Mouse (Mus musculus) limb, embryonic 12.5 days (tissue): ENCODE data around the gene Sh3bgrl2. TPM values are rescaled to one million over a fixed set of nuclear protein-coding genes. Genes with fewer than 3 reads are reported as not detected.

Experiments used
- ATAC-seq: fragments of 200-750 bp; cut with Nextera tagmentation; 2 replicates; pipeline ENCODE4 v1.8.0; 2017; ENCODE audit warnings: low read depth, moderate TSS enrichment; ENCODE audit not compliant: insufficient number of reproducible peaks, insufficient read depth, low FRiP score, low TSS enrichment
- H3K27ac ChIP-seq: fragments of 300-500 bp; sonication (generic); 2 replicates; pipeline ENCODE4 v1.5.1; 2016; ENCODE audit warnings: mild to moderate bottlenecking, moderate library complexity
- H3K27me3 ChIP-seq: fragments of 300-500 bp; sonication (generic); 2 replicates; pipeline ENCODE4 v1.6.1; 2016; ENCODE audit warnings: mild to moderate bottlenecking, moderate library complexity
- H3K36me3 ChIP-seq: fragments of 300-500 bp; sonication (generic); 2 replicates; pipeline ENCODE4 v1.6.1; 2016; ENCODE audit warnings: mild to moderate bottlenecking, moderate library complexity
- H3K4me1 ChIP-seq: fragments of 300-500 bp; sonication (generic); replicated peaks from 2 replicates; pipeline ENCODE4 v1.6.1; 2016
- H3K4me2 ChIP-seq: fragments of 300-500 bp; sonication (generic); 2 replicates; pipeline ENCODE4 v1.6.1; 2016; ENCODE audit warnings: mild to moderate bottlenecking, moderate library complexity
- H3K4me3 ChIP-seq: fragments of 300-500 bp; sonication (generic); replicated peaks from 2 replicates; pipeline ENCODE4 v1.5.1; 2016; ENCODE audit warnings: mild to moderate bottlenecking
- H3K9ac ChIP-seq: fragments of 300-500 bp; sonication (generic); replicated peaks from 2 replicates; pipeline ENCODE4 v1.6.1; 2016; ENCODE audit warnings: mild to moderate bottlenecking, moderate library complexity
- H3K9me3 ChIP-seq: fragments of 300-500 bp; sonication (generic); 2 replicates; pipeline ENCODE4 v1.6.1; 2016; ENCODE audit warnings: mild to moderate bottlenecking, moderate library complexity
- WGBS: fragments of 180-500 bp; shearing (Covaris S2); methylation state at CpG from one replicate; pipeline ENCODE4 v1.1.7; 2016; 5-methylcytosine and 5-hydroxymethylcytosine counted together
- polyA plus RNA-seq: library from polyadenylated mRNA; unstranded; fragments of >200 nt; fragmentation: Nextera tagmentation; extraction: Ambion mirVana; gene quantifications from 2 replicates; pipeline ENCODE4 v1.2.1, GENCODE M21; 2016

Gene Sh3bgrl2
- polyA plus RNA-seq, 1 experiment from 2014 or later: 9.6 TPM

DNA sequence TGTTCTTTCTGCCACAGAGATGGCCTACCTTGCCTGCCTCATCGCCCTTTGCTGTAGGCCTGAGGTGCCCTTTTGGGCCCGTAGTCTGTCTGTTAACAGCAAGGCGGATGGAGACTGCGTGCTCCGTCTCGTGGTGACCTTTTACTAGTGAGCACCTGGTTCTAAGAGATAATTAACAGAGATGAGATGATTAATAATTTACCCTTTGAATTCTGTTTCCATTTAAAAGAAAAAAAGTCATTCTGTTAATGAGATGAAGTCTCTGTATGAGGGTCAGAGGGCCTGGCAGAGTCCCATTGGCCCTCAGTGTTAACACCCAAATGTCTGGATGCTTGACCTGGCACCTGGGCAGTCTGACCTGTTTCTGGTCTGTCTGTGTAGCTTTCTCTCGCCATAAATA, 14.8 kb downstream of the Sh3bgrl2 start:
- Histone ChIP-seq H3K9ac (no peak overlapping the region), H3K4me3 (no peak overlapping the region), H3K36me3 (no peaks in the 10 kb centered on the region), H3K27ac (no peak overlapping the region), H3K4me1 (peaks cover 48% of the 10 kb centered on the region), H3K27me3 (no peaks in the 10 kb centered on the region), H3K4me2 (no peak overlapping the region), H3K9me3 (no peaks in the 10 kb centered on the region)
- 82% methylated on average over 7 of the region's 7 CpGs for WGBS
- ATAC-seq: no peak

GRCm38 (mm10) chr9:83563808-83564549, 15.9 kb downstream of the Sh3bgrl2 start:
- Histone ChIP-seq H3K9ac (no peak overlapping the region), H3K36me3 (no peaks in the 10 kb centered on the region), H3K27ac (peak overlapping the region; percentile 41; the same call in 1 of the 2 replicates), H3K9me3 (no peaks in the 10 kb centered on the region), H3K4me3 (no peak overlapping the region), H3K27me3 (no peaks in the 10 kb centered on the region), H3K4me1 (peaks cover 52% of the 10 kb centered on the region), H3K4me2 (no peak overlapping the region)
- no peak for ATAC-seq
- 54% methylated on average over 16 of the region's 16 CpGs for whole genome bisulfite sequencing

GRCm38 (mm10) chr9:83564934-83565652, 17.0 kb downstream of the Sh3bgrl2 start:
- Histone ChIP-seq H3K36me3 (no peaks in the 10 kb centered on the region), H3K4me2 (no peak overlapping the region), H3K27ac (no peak overlapping the region), H3K27me3 (no peaks in the 10 kb centered on the region), H3K9me3 (no peaks in the 10 kb centered on the region), H3K4me3 (no peak overlapping the region), H3K4me1 (peaks cover 55% of the 10 kb centered on the region), H3K9ac (no peak overlapping the region)
- ATAC-seq: no peak
- WGBS: 45% methylated on average over 13 of the region's 13 CpGs

DNA sequence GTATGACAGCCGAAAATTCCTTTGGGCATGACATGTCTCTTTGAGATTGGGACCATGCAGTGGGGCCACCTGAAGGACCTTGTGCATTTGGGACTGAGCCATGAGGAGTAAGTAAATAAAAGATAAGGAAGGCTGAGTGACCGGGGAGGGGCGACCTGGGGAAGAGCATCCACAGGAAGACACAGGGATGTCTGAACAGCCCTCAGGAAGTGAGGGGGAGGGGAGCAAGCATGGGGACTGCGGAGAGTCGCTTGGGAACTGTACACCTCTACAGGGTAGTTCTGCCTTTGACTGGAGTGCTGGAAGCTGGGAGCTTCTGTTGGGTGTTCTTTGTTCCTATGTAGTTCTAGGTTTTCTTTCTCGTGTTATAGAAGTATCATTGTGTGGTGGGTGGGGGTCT, 18.0 kb downstream of the Sh3bgrl2 start:
- H3K9ac ChIP-seq: no peak overlapping the region
- H3K4me1 ChIP-seq: peaks cover 64% of the 10 kb centered on the region
- no peaks in the 10 kb centered on the region for H3K36me3 ChIP-seq
- WGBS: 75% methylated on average over 6 of the region's 6 CpGs
- H3K27me3 ChIP-seq: no peaks in the 10 kb centered on the region
- H3K9me3 ChIP-seq: no peaks in the 10 kb centered on the region
- ATAC-seq: no peak
- no peak overlapping the region for H3K4me3 ChIP-seq
- no peak overlapping the region for H3K27ac ChIP-seq
- H3K4me2 ChIP-seq: no peak overlapping the region

DNA sequence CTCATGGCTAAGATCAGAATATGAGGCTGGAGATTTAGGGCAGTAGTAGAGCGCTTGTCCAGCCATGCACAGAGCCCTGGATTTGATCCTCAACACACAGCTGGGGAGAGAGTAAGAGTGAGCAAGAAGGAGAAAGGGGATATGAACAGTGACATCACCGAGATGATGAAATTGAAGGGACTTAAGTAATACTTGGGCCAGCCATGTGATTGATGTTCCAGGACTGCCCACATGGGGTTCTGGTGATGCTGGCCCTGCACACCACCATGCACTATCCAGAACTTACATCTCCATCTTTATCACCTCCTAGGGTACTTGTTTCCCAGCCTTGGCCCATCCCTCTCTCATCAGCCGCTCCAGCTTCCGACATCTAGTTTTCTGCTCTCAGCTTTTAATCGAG, 20.0 kb downstream of the Sh3bgrl2 start:
- Histone ChIP-seq H3K27ac (no peak overlapping the region; the same call in 1 of the 2 replicates), H3K4me3 (no peak overlapping the region), H3K9me3 (no peaks in the 10 kb centered on the region), H3K9ac (no peak overlapping the region), H3K4me1 (peaks cover 80% of the 10 kb centered on the region), H3K4me2 (no peak overlapping the region), H3K36me3 (no peaks in the 10 kb centered on the region), H3K27me3 (no peaks in the 10 kb centered on the region)
- no peak for ATAC-seq
- WGBS: 92% methylated on average over 5 of the region's 5 CpGs

DNA sequence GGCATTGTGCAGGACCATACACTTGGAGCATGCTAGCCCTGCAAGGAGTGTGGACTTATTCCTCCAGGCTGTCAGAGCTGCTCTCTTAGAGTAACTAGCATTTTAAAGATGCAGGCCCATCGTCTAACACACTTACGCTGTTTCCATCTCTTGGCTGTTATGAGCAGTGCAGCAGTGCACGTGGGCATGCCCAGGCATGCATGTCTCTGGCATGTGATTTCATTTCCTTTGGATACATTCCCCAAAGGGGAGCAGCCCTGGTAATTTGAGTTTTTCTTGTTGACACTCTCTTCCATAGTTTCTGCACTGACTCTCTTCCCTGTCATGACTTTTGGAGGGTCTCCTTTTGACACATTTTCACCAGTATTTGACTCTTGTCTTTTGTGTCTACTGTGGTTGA, 20.8 kb downstream of the Sh3bgrl2 start:
- Histone ChIP-seq H3K4me1 (peaks cover 79% of the 10 kb centered on the region), H3K4me3 (no peak overlapping the region), H3K9ac (no peak overlapping the region), H3K27me3 (no peaks in the 10 kb centered on the region), H3K36me3 (no peaks in the 10 kb centered on the region), H3K4me2 (no peak overlapping the region), H3K9me3 (no peaks in the 10 kb centered on the region), H3K27ac (no peak overlapping the region)
- no peak for ATAC-seq
- WGBS: 63% methylated on average over 3 of the region's 3 CpGs

DNA sequence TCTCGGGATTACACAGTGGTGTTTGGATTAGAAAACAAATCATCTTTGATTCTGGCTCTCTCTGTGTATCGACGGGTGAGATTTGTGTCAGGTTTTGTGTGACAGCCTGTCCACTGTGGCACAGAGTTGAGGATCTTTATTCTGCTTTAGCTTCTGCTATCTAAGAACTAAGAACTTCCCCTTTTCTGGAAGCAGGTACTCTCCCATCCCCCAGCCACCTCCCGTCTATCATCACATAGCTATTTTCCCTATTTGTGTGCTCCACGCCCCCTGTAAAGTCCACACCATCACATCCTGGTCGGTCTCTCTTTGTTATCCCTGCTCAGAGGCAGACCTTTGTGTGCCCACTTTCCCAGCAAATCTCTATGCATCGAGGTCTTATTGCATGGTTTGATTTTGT, 21.8 kb downstream of the Sh3bgrl2 start:
- no peak overlapping the region for H3K4me3 ChIP-seq
- WGBS: 79% methylated on average over 7 of the region's 7 CpGs
- no peak overlapping the region for H3K27ac ChIP-seq
- no peaks in the 10 kb centered on the region for H3K36me3 ChIP-seq
- no peak for ATAC-seq
- no peak overlapping the region for H3K4me2 ChIP-seq
- no peak overlapping the region for H3K9ac ChIP-seq
- H3K4me1 ChIP-seq: peaks cover 76% of the 10 kb centered on the region
- no peaks in the 10 kb centered on the region for H3K9me3 ChIP-seq
- H3K27me3 ChIP-seq: no peaks in the 10 kb centered on the region

- H3K9ac ChIP-seq: no peak overlapping the region
- H3K36me3 ChIP-seq: no peaks in the 10 kb centered on the region
- peak overlapping the region; percentile 24; the same call in 1 of the 2 replicates for H3K27ac ChIP-seq
- H3K9me3 ChIP-seq: no peaks in the 10 kb centered on the region
- no peak for ATAC-seq
- H3K27me3 ChIP-seq: no peaks in the 10 kb centered on the region
- peaks cover 72% of the 10 kb centered on the region for H3K4me1 ChIP-seq
- no peak overlapping the region for H3K4me3 ChIP-seq
- no peak overlapping the region for H3K4me2 ChIP-seq
- 44% methylated on average over 3 of the region's 3 CpGs for WGBS
Observed at GRCm38 (mm10) chr9:83571315-83571714, 23.2 kb downstream of the Sh3bgrl2 start.

GRCm38 (mm10) chr9:83572326-83572725, 24.2 kb downstream of the Sh3bgrl2 start:
- H3K4me2 ChIP-seq: no peak overlapping the region
- no peak overlapping the region for H3K4me3 ChIP-seq
- H3K36me3 ChIP-seq: no peaks in the 10 kb centered on the region
- H3K4me1 ChIP-seq: peaks cover 72% of the 10 kb centered on the region
- ATAC-seq: no peak
- H3K27ac ChIP-seq: peak overlapping the region; percentile 47; the same call in 1 of the 2 replicates
- no peak overlapping the region for H3K9ac ChIP-seq
- H3K9me3 ChIP-seq: no peaks in the 10 kb centered on the region
- WGBS: 58% methylated on average over 2 of the region's 2 CpGs
- no peaks in the 10 kb centered on the region for H3K27me3 ChIP-seq

DNA sequence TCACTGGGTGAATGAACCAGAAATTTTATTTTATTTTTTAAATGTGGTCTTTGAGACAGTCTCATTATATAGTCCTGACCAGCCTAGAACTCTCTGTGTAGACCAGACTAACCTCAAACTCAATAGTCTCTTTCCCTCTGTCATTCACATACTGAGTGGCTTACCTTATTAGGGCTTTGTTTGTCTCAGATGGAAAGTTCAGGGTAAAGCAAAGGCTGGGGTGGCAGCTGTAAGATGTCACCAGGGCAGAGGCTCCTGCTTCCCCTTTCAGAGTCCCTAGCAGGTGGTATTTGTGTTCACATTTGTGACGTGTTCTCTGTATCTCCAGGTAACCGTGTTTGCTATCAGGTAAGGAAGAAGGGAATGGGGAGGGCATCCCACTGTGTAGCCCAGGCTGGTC, 24.7 kb downstream of the Sh3bgrl2 start:
- no peaks in the 10 kb centered on the region for H3K27me3 ChIP-seq
- no peak overlapping the region; the same call in 1 of the 2 replicates for H3K27ac ChIP-seq
- no peaks in the 10 kb centered on the region for H3K36me3 ChIP-seq
- ATAC-seq: no peak
- no peak overlapping the region for H3K4me2 ChIP-seq
- H3K9ac ChIP-seq: no peak overlapping the region
- H3K4me3 ChIP-seq: no peak overlapping the region
- no peaks in the 10 kb centered on the region for H3K9me3 ChIP-seq
- H3K4me1 ChIP-seq: peaks cover 72% of the 10 kb centered on the region
- 67% methylated on average over 2 of the region's 2 CpGs for WGBS

DNA sequence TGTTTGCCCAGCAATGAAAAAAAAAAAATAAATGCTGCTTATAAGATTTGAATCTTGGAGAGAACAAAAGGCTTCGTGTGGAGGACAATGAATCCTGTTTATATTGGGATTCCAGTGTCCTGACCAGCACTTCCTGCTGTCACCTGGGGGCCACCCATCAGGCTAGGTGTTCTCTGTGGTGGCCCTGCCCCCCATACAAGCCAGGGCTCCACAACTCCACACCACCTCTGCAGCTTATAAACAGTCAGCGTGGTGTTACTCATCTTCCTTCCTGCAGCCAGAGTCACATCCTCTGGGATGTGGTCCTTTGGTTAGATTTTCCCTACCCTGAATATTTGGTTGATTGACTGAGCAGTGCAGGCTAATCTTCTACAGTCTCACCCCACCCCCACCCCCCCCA, 25.5 kb downstream of the Sh3bgrl2 start:
- H3K4me3 ChIP-seq: no peak overlapping the region
- no peaks in the 10 kb centered on the region for H3K27me3 ChIP-seq
- no peak overlapping the region for H3K9ac ChIP-seq
- 64% methylated on average over 2 of the region's 2 CpGs for WGBS
- H3K36me3 ChIP-seq: no peaks in the 10 kb centered on the region
- no peak overlapping the region for H3K4me2 ChIP-seq
- no peak overlapping the region for H3K27ac ChIP-seq
- no peaks in the 10 kb centered on the region for H3K9me3 ChIP-seq
- no peak for ATAC-seq
- H3K4me1 ChIP-seq: peaks cover 76% of the 10 kb centered on the region
